ENCODE assay signal across 17 mouse cellular contexts in the genomic region with DNA sequence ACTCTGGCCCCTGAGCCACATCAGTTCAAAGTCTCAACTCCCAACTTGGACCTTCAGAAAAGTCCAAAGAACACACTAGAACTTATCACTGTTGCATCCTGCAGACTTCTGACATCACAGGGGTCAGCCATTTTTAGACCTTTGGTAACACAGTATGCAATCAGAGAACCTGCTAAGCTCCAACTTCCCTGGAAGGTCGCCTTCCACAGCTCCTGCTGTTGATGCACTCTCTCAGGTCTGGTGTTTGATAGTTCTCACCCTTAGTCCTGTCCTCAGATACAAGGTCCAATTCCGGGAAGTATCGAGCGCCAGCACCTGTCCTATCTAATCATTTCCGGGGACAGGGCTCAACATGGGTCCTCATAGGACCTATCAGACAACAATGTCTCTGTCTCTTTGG.
"Had no signal": no experiment of that assay in that cellular context is flagged by ENCODE, and none has a peak within 500 bp of the region (broad histone marks: within the 10 kb centered on the region; RNA-seq: fewer than 3 reads in every experiment).

No protein-coding gene starts in this region.

- H3K4me3 ChIP-seq: lung, embryonic 15.5 days; megakaryocyte, embryonic 14.5 days; midbrain, embryonic 13.5 days; midbrain, embryonic 15.5 days; neural tube, embryonic 12.5 days; stomach, embryonic 15.5 days had no signal

- H3K36me3 ChIP-seq: lung, embryonic 15.5 days; midbrain, embryonic 13.5 days; midbrain, embryonic 15.5 days; neural tube, embryonic 12.5 days; stomach, embryonic 15.5 days had no signal

- H3K9me3 ChIP-seq: lung, embryonic 15.5 days; midbrain, embryonic 13.5 days; midbrain, embryonic 15.5 days; neural tube, embryonic 12.5 days; stomach, embryonic 15.5 days had no signal

- DNase-seq: lung, adult 2 months; lung, postnatal 14 days; lung, postnatal 36 days; right cerebral cortex, postnatal 14 days; thymus, adult 2 months; thymus, postnatal 25 days; thymus, postnatal 4 days had no signal

- H3K27ac ChIP-seq: lung, embryonic 15.5 days; macrophage; midbrain, embryonic 13.5 days; midbrain, embryonic 15.5 days; neural tube, embryonic 12.5 days; stomach, embryonic 15.5 days; stomach, postnatal 0 days had no signal

- ATAC-seq: lung, postnatal 0 days; midbrain, embryonic 13.5 days; midbrain, embryonic 15.5 days had no signal

- H3K9ac ChIP-seq: lung, embryonic 15.5 days; midbrain, embryonic 13.5 days; midbrain, embryonic 15.5 days; neural tube, embryonic 12.5 days; stomach, embryonic 15.5 days had no signal

- H3K4me2 ChIP-seq: lung, embryonic 15.5 days; midbrain, embryonic 11.5 days; midbrain, embryonic 13.5 days; midbrain, embryonic 15.5 days; neural tube, embryonic 12.5 days; stomach, embryonic 15.5 days had no signal

- H3K27me3 ChIP-seq: lung, embryonic 15.5 days; midbrain, embryonic 15.5 days; stomach, embryonic 15.5 days had no signal
